In genomic region chr6:149131111-149131510, GRCm38 (mm10) we compare ENCODE assay signal across 35 mouse cellular contexts. TPM values are rescaled to one million over a fixed set of nuclear protein-coding genes. Genes with fewer than 3 reads are reported as not detected.
A peak's percentile ranks its signal among the peaks of the same experiment; 100 is the strongest.
DNase-seq lines count a peak whose midpoint lies in the region; ATAC-seq lines count a peak whose summit lies in the region.
"Had no signal": no experiment of that assay in that cellular context is flagged by ENCODE, and none has a peak within 500 bp of the region (broad histone marks: within the 10 kb centered on the region; RNA-seq: fewer than 3 reads in every experiment).

No protein-coding gene starts in this region.

- no peak for DNase-seq in forebrain, embryonic 11.5 days (ENCODE audit: low spot score)
- peak; percentile 15 for DNase-seq in testis, postnatal 14 days (ENCODE audit: low spot score)
- no peak for DNase-seq in testis, postnatal 10 days (ENCODE audit: low spot score)
- DNase-seq in Muller cell, postnatal 12 days (ENCODE audit: inconsistent ontology term), result peak; percentile 57
- DNase-seq in cerebellum, postnatal 25 days, result no peak
- DNase-seq in cerebellum, adult 18-20 months, result no peak
- DNase-seq: adrenal gland, postnatal 25 days; B cell, adult 2 months; cerebellum, adult 11-12 months; cerebellum, postnatal 10 days; forebrain, postnatal 0 days; heart, postnatal 10 days; kidney, adult 2 months; kidney, postnatal 36 days; right cerebral cortex, postnatal 14 days; thymus, adult 18-20 months; thymus, postnatal 25 days had no signal

- no peaks in the 10 kb centered on the region for H3K9me3 ChIP-seq in forebrain, embryonic 11.5 days (ENCODE audit: control insufficient read depth, low read length)
- H3K9me3 ChIP-seq in forebrain, embryonic 16.5 days (ENCODE audit: control insufficient read depth, low read length), result no peaks in the 10 kb centered on the region
- H3K9me3 ChIP-seq: heart, embryonic 13.5 days; hindbrain, embryonic 10.5 days; intestine, embryonic 15.5 days; limb, embryonic 13.5 days; lung, embryonic 15.5 days; midbrain, embryonic 10.5 days; stomach, embryonic 15.5 days had no signal

- no peaks in the 10 kb centered on the region for H3K27me3 ChIP-seq in forebrain, embryonic 11.5 days (ENCODE audit: control insufficient read depth, insufficient read depth, low read length)
- no peaks in the 10 kb centered on the region for H3K27me3 ChIP-seq in forebrain, embryonic 16.5 days (replicated peaks; ENCODE audit: control insufficient read depth, insufficient read depth, low read length)
- H3K27me3 ChIP-seq: heart, embryonic 13.5 days; intestine, embryonic 15.5 days; limb, embryonic 13.5 days; lung, embryonic 15.5 days; stomach, embryonic 15.5 days had no signal

- H3K4me3 ChIP-seq in forebrain, embryonic 11.5 days (ENCODE audit: low read depth, low read length), result no peak overlapping the region
- H3K4me3 ChIP-seq in forebrain, embryonic 16.5 days (replicated peaks; ENCODE audit: low read length), result no peak overlapping the region
- H3K4me3 ChIP-seq: heart, embryonic 13.5 days; hindbrain, embryonic 10.5 days; intestine, embryonic 15.5 days; layer of hippocampus, adult 2 months; left cerebral cortex, adult 2 months; limb, embryonic 13.5 days; lung, embryonic 15.5 days; midbrain, embryonic 10.5 days; myocyte; stomach, embryonic 15.5 days had no signal

- H3K27ac ChIP-seq in forebrain, embryonic 11.5 days (ENCODE audit: low read depth, low read length), result no peak overlapping the region
- H3K27ac ChIP-seq in forebrain, embryonic 16.5 days (ENCODE audit: low read length), result no peak overlapping the region
- H3K27ac ChIP-seq: heart, embryonic 13.5 days; hindbrain, embryonic 10.5 days; hindbrain, postnatal 0 days; intestine, embryonic 15.5 days; layer of hippocampus, adult 2 months; left cerebral cortex, adult 2 months; limb, embryonic 13.5 days; lung, embryonic 15.5 days; midbrain, embryonic 10.5 days; stomach, embryonic 15.5 days had no signal

- peaks cover 2% of the 10 kb centered on the region; the same call in 1 of the 2 replicates for H3K4me1 ChIP-seq in forebrain, embryonic 11.5 days (replicated peaks; ENCODE audit: control insufficient read depth, insufficient read depth, low read length)
- H3K4me1 ChIP-seq in forebrain, embryonic 16.5 days (replicated peaks; ENCODE audit: control insufficient read depth, insufficient read depth, low read length), result no peaks in the 10 kb centered on the region
- H3K4me1 ChIP-seq: lung, embryonic 15.5 days; stomach, embryonic 15.5 days had no signal

- WGBS in forebrain, embryonic 11.5 days, result 11% methylated on average over 3 of the region's 3 CpGs
- WGBS in forebrain, embryonic 16.5 days, result 7% methylated on average over 3 of the region's 3 CpGs

- no peak overlapping the region for H3K4me2 ChIP-seq in forebrain, embryonic 11.5 days (ENCODE audit: low read depth, low read length, severe bottlenecking)
- H3K4me2 ChIP-seq in forebrain, embryonic 16.5 days (ENCODE audit: low read length), result no peak overlapping the region
- H3K4me2 ChIP-seq: heart, embryonic 13.5 days; intestine, embryonic 15.5 days; limb, embryonic 13.5 days; liver, embryonic 11.5 days; lung, embryonic 15.5 days; stomach, embryonic 15.5 days had no signal

- no peak overlapping the region for H3K9ac ChIP-seq in forebrain, embryonic 11.5 days (ENCODE audit: low read length)
- H3K9ac ChIP-seq in forebrain, embryonic 16.5 days (replicated peaks; ENCODE audit: low read depth, low read length), result no peak overlapping the region
- H3K9ac ChIP-seq: forebrain, postnatal 0 days; heart, embryonic 13.5 days; intestine, embryonic 15.5 days; limb, embryonic 13.5 days; lung, embryonic 15.5 days; stomach, embryonic 15.5 days had no signal

- no peaks in the 10 kb centered on the region for H3K36me3 ChIP-seq in forebrain, embryonic 11.5 days (ENCODE audit: control insufficient read depth, insufficient read depth, low read length)
- no peaks in the 10 kb centered on the region for H3K36me3 ChIP-seq in forebrain, embryonic 16.5 days (ENCODE audit: control insufficient read depth, insufficient read depth)
- H3K36me3 ChIP-seq: heart, embryonic 13.5 days; hindbrain, embryonic 10.5 days; intestine, embryonic 15.5 days; limb, embryonic 13.5 days; lung, embryonic 15.5 days; midbrain, embryonic 10.5 days; stomach, embryonic 15.5 days had no signal

- ATAC-seq in forebrain, embryonic 11.5 days (replicated peaks; ENCODE audit: low FRiP score), result peak; percentile 47
- ATAC-seq in forebrain, embryonic 16.5 days, result no peak
- ATAC-seq: forebrain, postnatal 0 days; hindbrain, postnatal 0 days; intestine, embryonic 15.5 days had no signal

RNA-seq across cellular contexts. Expression of gene Gm10203, which starts 1.1 kb away (rescaled TPM):
- not detected in 2 replicates for polyA plus RNA-seq in forebrain, embryonic 11.5 days (2014; fragmentation: Nextera tagmentation; extraction: Ambion mirVana)
- polyA plus RNA-seq in forebrain, embryonic 16.5 days (2015; fragmentation: Nextera tagmentation; extraction: Ambion mirVana), result not detected in 2 replicates
- polyA plus RNA-seq: forebrain, postnatal 0 days; heart, embryonic 13.5 days; hindbrain, embryonic 10.5 days; hindbrain, postnatal 0 days; intestine, embryonic 15.5 days; kidney, adult 2 months; kidney, embryonic 16.5 days; limb, embryonic 13.5 days; liver, embryonic 11.5 days; liver, embryonic 16.5 days; lung, embryonic 15.5 days; midbrain, embryonic 10.5 days; midbrain, postnatal 0 days; myocyte; neural tube, embryonic 14.5 days; small intestine, adult 2 months; stomach, embryonic 15.5 days had no signal

RNA-seq across cellular contexts. Expression of gene Etfbkmt, which starts 8.5 kb away (rescaled TPM):
- polyA plus RNA-seq in forebrain, embryonic 11.5 days (2014; fragmentation: Nextera tagmentation; extraction: Ambion mirVana), result 9.6 and 10.2 TPM in 2 replicates
- 7.4 and 7.8 TPM in 2 replicates for polyA plus RNA-seq in forebrain, embryonic 16.5 days (2015; fragmentation: Nextera tagmentation; extraction: Ambion mirVana)

RNA-seq across cellular contexts. Expression of gene Dennd5b, which starts 29.6 kb away (rescaled TPM):
- 17.5 and 19.8 TPM in 2 replicates for polyA plus RNA-seq in forebrain, embryonic 11.5 days (2014; fragmentation: Nextera tagmentation; extraction: Ambion mirVana)
- polyA plus RNA-seq in forebrain, embryonic 16.5 days (2015; fragmentation: Nextera tagmentation; extraction: Ambion mirVana), result 14.2 and 15.2 TPM in 2 replicates

RNA-seq across cellular contexts. Expression of gene Amn1, which starts 57.4 kb away (rescaled TPM):
- 57.3 and 62.9 TPM in 2 replicates for polyA plus RNA-seq in forebrain, embryonic 11.5 days (2014; fragmentation: Nextera tagmentation; extraction: Ambion mirVana)
- polyA plus RNA-seq in forebrain, embryonic 16.5 days (2015; fragmentation: Nextera tagmentation; extraction: Ambion mirVana), result 100 and 108 TPM in 2 replicates

Comparison
In these comparisons a context has a peak if more than half of its experiments do, and no peak if none do; other contexts are left out.
1. DNase-seq: peak in testis, postnatal 14 days (single experiment) and Muller cell, postnatal 12 days (single experiment); none in forebrain, embryonic 11.5 days (single experiment), testis, postnatal 10 days (single experiment), cerebellum, postnatal 25 days (0 of 2) and cerebellum, adult 18-20 months (0 of 2).